Mouse (Mus musculus): ENCODE measurements at regions not wholly inside any gene's neighbourhood (a gene's known extent, or its start where the extent isn't known, plus 50 kb on each side); places are given as distances from the start of the nearest gene placed in this dataset.
A peak's percentile ranks its signal among the peaks of the same experiment; 100 is the strongest.

DNA sequence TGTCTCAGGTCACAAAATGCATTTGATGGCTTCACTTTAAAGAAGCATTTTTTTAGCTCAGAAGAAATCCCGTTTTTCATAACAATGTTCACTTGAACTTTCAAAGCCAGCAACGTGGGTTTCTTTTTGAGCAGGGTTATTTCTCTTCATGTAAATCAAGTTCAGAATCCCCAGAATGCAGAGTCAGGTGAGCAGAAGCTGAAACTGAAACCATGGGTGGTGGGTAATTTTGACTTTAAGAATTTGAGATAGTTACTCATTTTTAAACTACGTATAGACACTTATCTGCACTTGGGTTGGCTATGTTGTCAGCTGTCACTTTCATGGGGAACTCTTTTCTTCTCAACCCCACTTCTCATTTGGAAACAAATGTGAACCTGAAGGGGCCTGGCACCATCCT is 1827.5 kb upstream of the 5930422O12Rik start:
- 73% methylated on average over 3 of the region's 3 CpGs for WGBS
- Histone ChIP-seq H3K4me1 (replicated peaks; ENCODE audit: control insufficient read depth, insufficient read depth, low read length) (no peaks in the 10 kb centered on the region), H3K4me2 (ENCODE audit: low read length) (no peak overlapping the region), H3K9me3 (ENCODE audit: control insufficient read depth, low read length) (no peaks in the 10 kb centered on the region), H3K27me3 (replicated peaks; ENCODE audit: control insufficient read depth, insufficient read depth, low read length) (no peaks in the 10 kb centered on the region), H3K27ac (ENCODE audit: low read depth) (no peak overlapping the region), H3K9ac (ENCODE audit: low read length) (no peak overlapping the region), H3K36me3 (ENCODE audit: control insufficient read depth, insufficient read depth, low read length) (no peaks in the 10 kb centered on the region), H3K4me3 (ENCODE audit: low read depth, low read length) (no peak overlapping the region)
- ATAC-seq (replicated peaks; ENCODE audit: low FRiP score, low TSS enrichment, low read depth) (no peak), DNase-seq (ENCODE audit: low spot score) (no peak)

DNA sequence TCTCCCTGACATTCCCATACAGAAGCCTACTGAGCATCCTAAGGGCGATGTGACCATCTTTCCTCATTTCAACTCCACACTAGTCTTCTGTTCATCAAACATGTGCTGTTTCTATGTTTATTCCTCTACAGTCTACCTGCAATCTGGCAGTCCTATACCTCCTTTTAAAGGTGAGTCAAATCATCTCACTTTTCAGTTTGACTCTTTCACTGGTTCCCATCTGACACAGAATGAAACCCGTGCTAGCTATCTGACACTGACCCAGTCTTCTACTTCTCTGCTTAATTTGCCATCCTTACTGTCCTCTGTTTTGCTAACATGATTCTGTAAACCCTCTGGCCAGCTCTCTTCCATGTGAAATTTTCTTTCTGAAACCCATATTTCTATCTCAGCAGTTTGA is 1812.0 kb upstream of the 5930422O12Rik start:
- WGBS = 81% methylated on average over 2 of the region's 2 CpGs
- Histone ChIP-seq H3K9ac (ENCODE audit: low read length) (no peak overlapping the region), H3K4me2 (ENCODE audit: low read length) (no peak overlapping the region), H3K4me3 (ENCODE audit: low read depth, low read length) (no peak overlapping the region), H3K9me3 (ENCODE audit: control insufficient read depth, low read length) (no peaks in the 10 kb centered on the region), H3K4me1 (replicated peaks; ENCODE audit: control insufficient read depth, insufficient read depth, low read length) (no peaks in the 10 kb centered on the region), H3K27me3 (replicated peaks; ENCODE audit: control insufficient read depth, insufficient read depth, low read length) (no peaks in the 10 kb centered on the region), H3K27ac (ENCODE audit: low read depth) (no peak overlapping the region), H3K36me3 (ENCODE audit: control insufficient read depth, insufficient read depth, low read length) (no peaks in the 10 kb centered on the region)
- DNase-seq (ENCODE audit: low spot score) = no peak
- no peak for ATAC-seq (replicated peaks; ENCODE audit: low FRiP score, low TSS enrichment, low read depth)

GRCm38 (mm10) chr8:31627708-31628107 is 1800.8 kb upstream of the 5930422O12Rik start:
- H3K36me3 ChIP-seq (ENCODE audit: control insufficient read depth, insufficient read depth, low read length) = no peaks in the 10 kb centered on the region
- no peak overlapping the region for H3K9ac ChIP-seq (ENCODE audit: low read length)
- H3K9me3 ChIP-seq (ENCODE audit: control insufficient read depth, low read length) = no peaks in the 10 kb centered on the region
- H3K27me3 ChIP-seq (replicated peaks; ENCODE audit: control insufficient read depth, insufficient read depth, low read length) = no peaks in the 10 kb centered on the region
- no peak for DNase-seq (ENCODE audit: low spot score)
- H3K27ac ChIP-seq (ENCODE audit: low read depth) = no peak overlapping the region
- no peak overlapping the region for H3K4me3 ChIP-seq (ENCODE audit: low read depth, low read length)
- H3K4me1 ChIP-seq (replicated peaks; ENCODE audit: control insufficient read depth, insufficient read depth, low read length) = no peaks in the 10 kb centered on the region
- ATAC-seq (replicated peaks; ENCODE audit: low FRiP score, low TSS enrichment, low read depth) = no peak
- WGBS = 59% methylated on average over 2 of the region's 2 CpGs
- no peak overlapping the region for H3K4me2 ChIP-seq (ENCODE audit: low read length)

DNA sequence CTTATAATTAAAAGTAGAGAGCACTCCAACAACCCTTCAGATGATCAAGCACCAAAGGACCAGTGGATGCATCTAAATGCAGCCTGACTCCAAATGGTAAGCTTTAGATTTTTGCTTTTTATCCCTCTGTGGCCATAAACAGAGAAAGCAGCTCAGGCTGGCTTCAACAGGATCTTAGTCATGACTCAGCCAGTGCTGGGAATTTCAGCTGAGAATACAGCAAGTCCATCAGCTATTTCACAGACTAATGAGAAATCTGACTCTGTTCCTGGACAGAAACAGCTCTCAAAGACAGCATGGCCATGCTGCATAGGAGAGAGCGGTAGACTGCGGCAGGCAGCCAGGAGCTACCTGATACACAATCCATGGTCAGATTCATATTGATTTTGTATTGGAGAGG is 1800.4 kb upstream of the 5930422O12Rik start:
- Histone ChIP-seq H3K9ac (ENCODE audit: low read length) (no peak overlapping the region), H3K27ac (ENCODE audit: low read depth) (no peak overlapping the region), H3K9me3 (ENCODE audit: control insufficient read depth, low read length) (no peaks in the 10 kb centered on the region), H3K4me3 (ENCODE audit: low read depth, low read length) (no peak overlapping the region), H3K27me3 (replicated peaks; ENCODE audit: control insufficient read depth, insufficient read depth, low read length) (no peaks in the 10 kb centered on the region), H3K4me2 (ENCODE audit: low read length) (no peak overlapping the region), H3K4me1 (replicated peaks; ENCODE audit: control insufficient read depth, insufficient read depth, low read length) (no peaks in the 10 kb centered on the region), H3K36me3 (ENCODE audit: control insufficient read depth, insufficient read depth, low read length) (no peaks in the 10 kb centered on the region)
- ATAC-seq (replicated peaks; ENCODE audit: low FRiP score, low TSS enrichment, low read depth) = no peak
- WGBS = 89% methylated on average over 2 of the region's 2 CpGs
- no peak for DNase-seq (ENCODE audit: low spot score)

- H3K27ac ChIP-seq (ENCODE audit: low read depth) = no peak overlapping the region
- H3K4me2 ChIP-seq (ENCODE audit: low read length) = no peak overlapping the region
- DNase-seq (ENCODE audit: low spot score) (no peak), ATAC-seq (replicated peaks; ENCODE audit: low FRiP score, low TSS enrichment, low read depth) (no peak)
- H3K9me3 ChIP-seq (ENCODE audit: control insufficient read depth, low read length) = no peaks in the 10 kb centered on the region
- WGBS = 78% methylated on average over 3 of the region's 3 CpGs
- no peaks in the 10 kb centered on the region for H3K36me3 ChIP-seq (ENCODE audit: control insufficient read depth, insufficient read depth, low read length)
- H3K4me1 ChIP-seq (replicated peaks; ENCODE audit: control insufficient read depth, insufficient read depth, low read length) = no peaks in the 10 kb centered on the region
- H3K27me3 ChIP-seq (replicated peaks; ENCODE audit: control insufficient read depth, insufficient read depth, low read length) = no peaks in the 10 kb centered on the region
- H3K4me3 ChIP-seq (ENCODE audit: low read depth, low read length) = no peak overlapping the region
- no peak overlapping the region for H3K9ac ChIP-seq (ENCODE audit: low read length)
Observed at GRCm38 (mm10) chr8:31638417-31638816, 1790.1 kb upstream of the 5930422O12Rik start.

GRCm38 (mm10) chr8:31663717-31664116 is 1764.8 kb upstream of the 5930422O12Rik start:
- Histone ChIP-seq H3K4me2 (ENCODE audit: low read length) (no peak overlapping the region), H3K9me3 (ENCODE audit: control insufficient read depth, low read length) (no peaks in the 10 kb centered on the region), H3K4me3 (ENCODE audit: low read depth, low read length) (no peak overlapping the region), H3K4me1 (replicated peaks; ENCODE audit: control insufficient read depth, insufficient read depth, low read length) (no peaks in the 10 kb centered on the region), H3K36me3 (ENCODE audit: control insufficient read depth, insufficient read depth, low read length) (no peaks in the 10 kb centered on the region), H3K27ac (ENCODE audit: low read depth) (no peak overlapping the region), H3K27me3 (replicated peaks; ENCODE audit: control insufficient read depth, insufficient read depth, low read length) (no peaks in the 10 kb centered on the region), H3K9ac (ENCODE audit: low read length) (no peak overlapping the region)
- ATAC-seq (replicated peaks; ENCODE audit: low FRiP score, low TSS enrichment, low read depth) (no peak), DNase-seq (ENCODE audit: low spot score) (no peak)

GRCm38 (mm10) chr8:31665485-31665884 is 1763.0 kb upstream of the 5930422O12Rik start:
- ATAC-seq (replicated peaks; ENCODE audit: low FRiP score, low TSS enrichment, low read depth) (no peak), DNase-seq (ENCODE audit: low spot score) (no peak)
- WGBS = 84% methylated on average over 4 of the region's 4 CpGs
- Histone ChIP-seq H3K4me1 (replicated peaks; ENCODE audit: control insufficient read depth, insufficient read depth, low read length) (no peaks in the 10 kb centered on the region), H3K9ac (ENCODE audit: low read length) (no peak overlapping the region), H3K4me3 (ENCODE audit: low read depth, low read length) (no peak overlapping the region), H3K9me3 (ENCODE audit: control insufficient read depth, low read length) (no peaks in the 10 kb centered on the region), H3K4me2 (ENCODE audit: low read length) (no peak overlapping the region), H3K27me3 (replicated peaks; ENCODE audit: control insufficient read depth, insufficient read depth, low read length) (no peaks in the 10 kb centered on the region), H3K36me3 (ENCODE audit: control insufficient read depth, insufficient read depth, low read length) (no peaks in the 10 kb centered on the region), H3K27ac (ENCODE audit: low read depth) (no peak overlapping the region)

DNA sequence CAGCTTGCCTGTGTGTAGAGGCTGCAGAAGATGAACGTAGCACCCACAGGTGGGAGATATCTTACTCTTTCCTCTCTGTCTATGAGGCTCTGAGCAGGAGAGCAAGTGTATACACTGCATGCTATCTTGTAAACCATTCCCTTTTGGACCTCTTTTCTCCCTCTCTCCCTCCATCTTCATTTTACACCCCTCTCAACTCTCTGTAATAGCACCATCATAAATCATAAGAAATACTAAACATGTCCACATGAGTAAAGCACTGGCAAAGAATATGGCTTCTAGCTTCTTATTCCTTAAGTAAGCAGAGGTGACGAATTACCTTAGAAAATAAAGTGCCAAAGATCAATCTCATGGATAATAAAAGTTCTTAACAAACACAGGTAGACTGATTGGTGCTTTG is 1724.3 kb upstream of the 5930422O12Rik start:
- WGBS = 22% methylated on average over 2 of the region's 2 CpGs
- no peaks in the 10 kb centered on the region for H3K36me3 ChIP-seq (ENCODE audit: control insufficient read depth, insufficient read depth, low read length)
- no peak overlapping the region for H3K27ac ChIP-seq (ENCODE audit: low read depth)
- no peak overlapping the region for H3K4me2 ChIP-seq (ENCODE audit: low read length)
- DNase-seq (ENCODE audit: low spot score) = no peak
- peak; percentile 88 for ATAC-seq (replicated peaks; ENCODE audit: low FRiP score, low TSS enrichment, low read depth)
- no peaks in the 10 kb centered on the region for H3K27me3 ChIP-seq (replicated peaks; ENCODE audit: control insufficient read depth, insufficient read depth, low read length)
- no peak overlapping the region for H3K4me3 ChIP-seq (ENCODE audit: low read depth, low read length)
- no peak overlapping the region for H3K9ac ChIP-seq (ENCODE audit: low read length)
- H3K9me3 ChIP-seq (ENCODE audit: control insufficient read depth, low read length) = no peaks in the 10 kb centered on the region
- no peaks in the 10 kb centered on the region for H3K4me1 ChIP-seq (replicated peaks; ENCODE audit: control insufficient read depth, insufficient read depth, low read length)

DNA sequence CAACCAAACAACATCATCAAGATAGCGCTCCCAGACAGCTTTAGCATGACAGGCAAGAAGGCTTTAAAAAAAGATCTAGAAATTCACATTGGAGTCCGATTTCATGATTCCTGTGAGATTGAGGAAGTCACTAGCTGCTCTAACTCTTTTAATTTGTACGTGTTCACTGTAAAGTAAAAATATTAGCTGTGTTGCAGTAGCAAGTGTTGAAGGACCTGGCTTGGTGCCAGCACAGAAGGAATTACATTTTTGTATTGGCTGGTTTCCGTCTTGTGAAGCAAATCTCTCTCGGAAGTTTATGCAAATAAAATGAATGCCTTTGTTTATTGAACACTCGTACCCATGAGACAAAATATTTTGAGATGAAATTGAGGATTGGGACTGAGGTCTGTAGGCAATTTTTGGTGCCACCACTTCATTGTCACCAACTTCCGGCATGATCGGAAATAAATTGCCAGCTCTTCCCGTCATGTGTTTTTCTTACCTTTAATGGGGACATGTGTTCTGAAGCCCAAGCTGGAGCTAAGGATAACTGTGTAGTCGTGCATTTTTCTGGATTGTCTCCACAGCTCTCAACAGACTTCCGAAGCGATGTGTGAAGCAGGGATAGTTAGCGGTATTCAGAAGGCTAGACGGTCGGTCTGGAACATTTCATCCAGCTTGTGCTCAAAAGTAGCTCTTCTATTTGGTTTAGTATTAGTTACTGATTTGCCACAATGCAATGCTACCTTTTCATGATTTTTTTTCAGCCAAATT is 1715.0 kb upstream of the 5930422O12Rik start:
- Histone ChIP-seq H3K4me2 (ENCODE audit: low read length) (peak overlapping the region; percentile 20; the same call in 1 of the 2 replicates), H3K9ac (ENCODE audit: low read length) (no peak overlapping the region), H3K27ac (ENCODE audit: low read depth) (no peak overlapping the region), H3K36me3 (ENCODE audit: control insufficient read depth, insufficient read depth, low read length) (no peaks in the 10 kb centered on the region), H3K27me3 (replicated peaks; ENCODE audit: control insufficient read depth, insufficient read depth, low read length) (no peaks in the 10 kb centered on the region), H3K4me1 (replicated peaks; ENCODE audit: control insufficient read depth, insufficient read depth, low read length) (no peaks in the 10 kb centered on the region), H3K4me3 (ENCODE audit: low read depth, low read length) (no peak overlapping the region), H3K9me3 (ENCODE audit: control insufficient read depth, low read length) (no peaks in the 10 kb centered on the region)
- DNase-seq (ENCODE audit: low spot score) (no peak), ATAC-seq (replicated peaks; ENCODE audit: low FRiP score, low TSS enrichment, low read depth) (no peak)
- WGBS = 62% methylated on average over 15 of the region's 15 CpGs

Data from intestine, embryonic 14.5 days (tissue).